Mouse (Mus musculus) intestine, postnatal 0 days (tissue): Measurements from ENCODE around the gene Cdk19. TPM values are rescaled to one million over a fixed set of nuclear protein-coding genes. Genes with fewer than 3 reads are reported as not detected.

Source experiments
- ATAC-seq: fragments of 200-750 bp; cut with Nextera tagmentation; 2 replicates; pipeline ENCODE4 v1.8.0; 2017; ENCODE audit warnings: mild to moderate bottlenecking, moderate TSS enrichment, moderate library complexity
- H3K27ac ChIP-seq: fragments of 300-500 bp; sonication (generic); 2 replicates; pipeline ENCODE4 v1.5.1; 2014; ENCODE audit warnings: mild to moderate bottlenecking, low read depth, low read length, moderate library complexity
- H3K27me3 ChIP-seq: fragments of 300-500 bp; sonication (generic); replicated peaks from 2 replicates; pipeline ENCODE4 v1.6.1; 2014; ENCODE audit warnings: low read length, mixed read lengths; ENCODE audit not compliant: control insufficient read depth, insufficient read depth
- H3K36me3 ChIP-seq: fragments of 300-500 bp; sonication (generic); 2 replicates; pipeline ENCODE4 v1.6.1; 2014; ENCODE audit warnings: mild to moderate bottlenecking, moderate library complexity; ENCODE audit not compliant: control insufficient read depth, insufficient read depth
- H3K4me1 ChIP-seq: fragments of 300-500 bp; sonication (generic); replicated peaks from 2 replicates; pipeline ENCODE4 v1.6.1; 2014; ENCODE audit warnings: antibody characterized with exemption, low read length, mixed read lengths; ENCODE audit not compliant: control insufficient read depth, insufficient read depth
- H3K4me2 ChIP-seq: fragments of 300-500 bp; sonication (generic); replicated peaks from 2 replicates; pipeline ENCODE4 v1.6.1; 2014; ENCODE audit warnings: low read depth, mild to moderate bottlenecking, moderate library complexity
- H3K4me3 ChIP-seq: fragments of 300-500 bp; sonication (generic); 2 replicates; pipeline ENCODE4 v1.5.1; 2014; ENCODE audit warnings: low read depth, low read length
- H3K9ac ChIP-seq: fragments of 300-500 bp; sonication (generic); 2 replicates; pipeline ENCODE4 v1.6.1; 2014; ENCODE audit warnings: mild to moderate bottlenecking, low read depth, low read length
- H3K9me3 ChIP-seq: fragments of 300-500 bp; sonication (generic); 2 replicates; pipeline ENCODE4 v1.6.1; 2016; ENCODE audit warnings: mixed run types; ENCODE audit not compliant: control insufficient read depth
- CTCF ChIP-seq: sonication (generic); IDR thresholded peaks from 2 replicates; pipeline ENCODE4 v1.5.1; 2016; ENCODE audit warnings: low read depth, mild to moderate bottlenecking, control low read depth, antibody characterized with exemption, moderate library complexity
- WGBS: fragments of 180-500 bp; shearing (Covaris S2); extraction: QIAGEN DNeasy Blood & Tissue Kit; methylation state at CpG from one replicate; pipeline ENCODE4 v1.1.7; 2014; 5-methylcytosine and 5-hydroxymethylcytosine counted together
- polyA plus RNA-seq: library from polyadenylated mRNA; unstranded; fragments of >200 nt; fragmentation: Nextera tagmentation; extraction: Ambion mirVana; gene quantifications from 2 replicates; pipeline ENCODE4 v1.2.1, GENCODE M21; 2015

The Cdk19 gene
- polyA plus RNA-seq, 1 experiment from 2014 or later: 3.0 TPM

DNA sequence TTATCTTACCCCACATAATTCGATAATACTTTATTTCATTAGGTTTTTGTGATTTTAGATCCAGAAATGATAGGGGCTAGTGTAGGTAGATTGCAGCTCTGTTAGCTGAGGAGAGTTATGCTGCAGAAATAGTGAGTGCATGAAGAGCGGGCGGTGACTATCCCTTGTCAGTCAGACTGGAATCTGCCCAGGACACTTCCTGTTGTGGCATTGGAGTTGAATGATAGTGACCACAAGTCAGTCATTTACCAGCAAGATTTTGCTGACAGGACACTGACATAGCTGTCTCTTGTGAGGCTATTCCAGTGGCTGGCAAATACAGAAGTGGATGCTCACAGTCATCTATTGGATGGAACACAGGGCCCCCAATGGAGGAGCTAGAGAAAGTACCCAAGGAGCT is 97.8 kb downstream of the Cdk19 start:
- no peak overlapping the region for H3K27ac ChIP-seq
- no peak for ATAC-seq
- 85% methylated on average over 3 of the region's 3 CpGs for WGBS
- H3K4me3 ChIP-seq: no peak overlapping the region
- no peak overlapping the region for H3K4me2 ChIP-seq
- no peaks in the 10 kb centered on the region for H3K27me3 ChIP-seq
- H3K9ac ChIP-seq: no peak overlapping the region
- no peaks in the 10 kb centered on the region for H3K9me3 ChIP-seq
- no peaks in the 10 kb centered on the region for H3K36me3 ChIP-seq
- TF ChIP-seq CTCF: no peak
- no peaks in the 10 kb centered on the region for H3K4me1 ChIP-seq

- no peak for TF ChIP-seq CTCF
- Histone ChIP-seq H3K9ac (no peak overlapping the region), H3K27ac (no peak overlapping the region), H3K4me2 (no peak overlapping the region), H3K9me3 (no peaks in the 10 kb centered on the region), H3K4me3 (no peak overlapping the region), H3K4me1 (no peaks in the 10 kb centered on the region; the same call in 1 of the 2 replicates), H3K27me3 (no peaks in the 10 kb centered on the region), H3K36me3 (no peaks in the 10 kb centered on the region)
- 61% methylated on average over 10 of the region's 10 CpGs for WGBS
- no peak for ATAC-seq
These were observed 101.4 kb downstream of the Cdk19 start for GRCm38 (mm10) chr10:40440740-40441139.

DNA sequence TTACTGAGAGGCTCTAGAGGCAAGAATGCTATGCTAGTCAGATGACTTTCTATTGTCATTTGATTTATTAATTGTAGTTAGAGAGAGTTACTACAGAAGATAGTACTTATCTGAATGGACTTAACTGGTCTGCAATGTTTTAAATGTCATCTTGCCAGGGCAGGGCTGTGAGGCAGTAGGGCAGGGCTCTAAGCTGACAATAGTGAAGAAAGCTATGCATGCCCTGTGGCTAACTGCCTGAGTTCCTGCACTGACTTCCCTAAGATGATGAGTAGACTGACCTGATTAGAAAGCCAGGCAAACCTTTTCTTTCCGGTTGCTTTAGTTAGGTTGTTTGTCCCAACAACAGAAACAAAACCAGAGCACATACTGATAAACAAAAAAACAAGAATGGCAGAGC is 102.7 kb downstream of the Cdk19 start:
- H3K27ac ChIP-seq: no peak overlapping the region
- no peaks in the 10 kb centered on the region for H3K27me3 ChIP-seq
- 93% methylated on average over 1 of the region's 1 CpGs for WGBS
- TF ChIP-seq CTCF: no peak
- no peaks in the 10 kb centered on the region for H3K36me3 ChIP-seq
- H3K4me1 ChIP-seq: no peaks in the 10 kb centered on the region; the same call in 1 of the 2 replicates
- no peak overlapping the region for H3K9ac ChIP-seq
- H3K9me3 ChIP-seq: no peaks in the 10 kb centered on the region
- no peak overlapping the region for H3K4me2 ChIP-seq
- ATAC-seq: no peak
- H3K4me3 ChIP-seq: no peak overlapping the region

- no peak for ATAC-seq
- Histone ChIP-seq H3K27ac (peak overlapping the region; percentile 70; the same call in 1 of the 2 replicates), H3K9me3 (no peaks in the 10 kb centered on the region), H3K4me2 (peak overlapping the region; percentile 41), H3K4me1 (no peaks in the 10 kb centered on the region; the same call in 1 of the 2 replicates), H3K36me3 (no peaks in the 10 kb centered on the region), H3K4me3 (no peak overlapping the region), H3K9ac (no peak overlapping the region), H3K27me3 (no peaks in the 10 kb centered on the region)
- TF ChIP-seq CTCF: no peak
- WGBS: 39% methylated on average over 7 of the region's 7 CpGs
These were observed 104.0 kb downstream of the Cdk19 start for GRCm38 (mm10) chr10:40443371-40443770.

DNA sequence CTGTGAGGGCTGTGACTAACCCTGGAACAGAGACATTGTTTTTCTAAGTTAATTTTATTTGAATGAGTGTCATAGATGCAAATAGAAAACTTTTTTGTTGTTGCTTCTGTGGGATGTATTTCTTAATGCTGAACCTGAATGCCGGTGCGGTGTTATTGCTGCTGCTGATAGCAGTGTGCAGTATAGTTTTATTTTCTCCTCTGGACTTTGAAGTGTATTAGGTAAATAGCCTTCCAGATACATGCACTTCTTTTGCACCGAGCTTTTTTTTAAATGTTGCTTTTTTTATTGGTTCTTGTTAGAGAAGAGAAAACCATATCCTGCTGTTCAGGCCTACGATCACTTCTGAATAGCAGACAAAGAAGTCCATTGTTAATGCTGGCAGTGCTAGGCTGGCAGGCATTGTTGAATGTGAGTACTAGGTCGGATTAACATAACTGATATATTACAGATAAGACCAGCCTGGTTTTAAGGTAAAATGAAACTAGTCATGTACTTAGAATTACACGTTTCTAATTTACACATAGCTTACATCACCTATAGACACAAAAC is 104.5 kb downstream of the Cdk19 start:
- ATAC-seq: peak; percentile 85
- H3K27ac ChIP-seq: peak overlapping the region; percentile 70; the same call in 1 of the 2 replicates

GRCm38 (mm10) chr10:40444586-40444985 is 105.2 kb downstream of the Cdk19 start:
- Histone ChIP-seq H3K4me1 (no peaks in the 10 kb centered on the region; the same call in 1 of the 2 replicates), H3K27ac (peak overlapping the region; percentile 70), H3K36me3 (no peaks in the 10 kb centered on the region), H3K27me3 (no peaks in the 10 kb centered on the region), H3K4me2 (0 out of 2 replicates have a peak overlapping the region, but pooled peaks have one; percentile 13), H3K9me3 (no peaks in the 10 kb centered on the region), H3K4me3 (no peak overlapping the region), H3K9ac (no peak overlapping the region)
- peak; percentile 22; the same call in 1 of the 2 replicates for ATAC-seq
- TF ChIP-seq CTCF: no peak
- WGBS: 53% methylated on average over 4 of the region's 4 CpGs

More for the DNA sequence above, 104.5 kb downstream of the Cdk19 start:
- H3K4me1 ChIP-seq: no peaks in the 10 kb centered on the region; the same call in 1 of the 2 replicates
- 37% methylated on average over 6 of the region's 6 CpGs for WGBS
- no peak for TF ChIP-seq CTCF
- peak overlapping the region; percentile 41 for H3K4me2 ChIP-seq
- H3K4me3 ChIP-seq: no peak overlapping the region
- no peaks in the 10 kb centered on the region for H3K36me3 ChIP-seq
- no peak overlapping the region for H3K9ac ChIP-seq
- no peaks in the 10 kb centered on the region for H3K27me3 ChIP-seq
- no peaks in the 10 kb centered on the region for H3K9me3 ChIP-seq
